Mouse (Mus musculus) ES-E14 (cell line): ENCODE data around the gene Gars.

Experiments
- HCFC1 ChIP-seq: IDR thresholded peaks from 2 replicates; pipeline ENCODE4 v1.6.1; 2012; ENCODE audit warnings: low read length, inconsistent platforms, borderline replicate concordance; ENCODE audit not compliant: insufficient read depth
- ZC3H11A ChIP-seq: IDR thresholded peaks from 2 replicates; pipeline ENCODE4 v1.6.1; 2012; ENCODE audit warnings: low read depth, mild to moderate bottlenecking, inconsistent platforms, low read length, borderline replicate concordance

GRCm38 (mm10) chr6:55036731-55037130 lies 1.1 kb upstream of the Gars start:
- no peak for TF ChIP-seq HCFC1
- TF ChIP-seq ZC3H11A: no peak
